Mouse (Mus musculus) stomach, adult 2 months (tissue): Measurements from ENCODE around the gene Gm382. TPM values are rescaled to one million over a fixed set of nuclear protein-coding genes. Genes with fewer than 3 reads are reported as not detected.

ENCODE experiments used
- polyA plus RNA-seq: library from polyadenylated mRNA; depleted of rRNA; stranded (reverse); fragments of >200 nt; gene quantifications from 2 replicates; pipeline ENCODE4 v1.2.3, GENCODE M21; 2012; rRNA removed

The Gm382 gene
- not detected in 2 replicates for polyA plus RNA-seq

GRCm38 (mm10) chrX:127039672-127040071 lies at the start of gene Gm382:
Gene Gm382 (plus strand): TSS chrX:127039972.

Other genes with a start within 250 kb of the Gm382 start
- gene 4932411N23Rik, start 224.1 kb upstream of the Gm382 start, polyA plus RNA-seq, result not detected in 2 replicates